Mouse (Mus musculus) heart, postnatal 0 days (tissue): ENCODE data around the gene Hmga2. TPM values are rescaled to one million over a fixed set of nuclear protein-coding genes. Genes with fewer than 3 reads are reported as not detected.
"Not testable (repeated sequence)": the region's sequence is repeated elsewhere in the genome, so short reads cannot be mapped to it uniquely, and the experiment has no call there.

ENCODE experiments used
- ATAC-seq: fragments of 200-750 bp; cut with Nextera tagmentation; 2 replicates; pipeline ENCODE4 v1.8.0; 2017; ENCODE audit warnings: low read depth, moderate number of reproducible peaks, moderate library complexity; ENCODE audit not compliant: insufficient read depth
- DNase-seq: peaks from one replicate; pipeline ENCODE4 v3.0.0-alpha.2; 2016; ENCODE audit warnings: low spot score
- H3K27ac ChIP-seq: fragments of 300-500 bp; sonication (generic); 2 replicates; pipeline ENCODE4 v1.5.1; 2014; ENCODE audit warnings: low read depth, mild to moderate bottlenecking
- H3K27me3 ChIP-seq: fragments of 300-500 bp; sonication (generic); 2 replicates; pipeline ENCODE4 v1.6.1; 2014; ENCODE audit warnings: low read length, mixed read lengths; ENCODE audit not compliant: control insufficient read depth, insufficient read depth
- H3K36me3 ChIP-seq: fragments of 300-500 bp; sonication (generic); replicated peaks from 2 replicates; pipeline ENCODE4 v1.6.1; 2014; ENCODE audit warnings: low read length, mixed read lengths; ENCODE audit not compliant: control insufficient read depth, insufficient read depth
- H3K4me1 ChIP-seq: fragments of 300-500 bp; sonication (generic); 2 replicates; pipeline ENCODE4 v1.6.1; 2014; ENCODE audit warnings: antibody characterized with exemption; ENCODE audit not compliant: control insufficient read depth, insufficient read depth
- H3K4me2 ChIP-seq: fragments of 300-500 bp; sonication (generic); 2 replicates; pipeline ENCODE4 v1.6.1; 2014; ENCODE audit warnings: low read depth, mild to moderate bottlenecking, low read length, moderate library complexity
- H3K4me3 ChIP-seq: fragments of 300-500 bp; sonication (generic); 2 replicates; pipeline ENCODE4 v1.5.1; 2014; ENCODE audit warnings: low read depth, low read length
- H3K9ac ChIP-seq: fragments of 300-500 bp; sonication (generic); replicated peaks from 2 replicates; pipeline ENCODE4 v1.6.1; 2014; ENCODE audit warnings: low read depth, low read length, mixed read lengths
- H3K9me3 ChIP-seq: fragments of 300-500 bp; sonication (generic); replicated peaks from 2 replicates; pipeline ENCODE4 v1.6.1; 2016; ENCODE audit warnings: low read length; ENCODE audit not compliant: control insufficient read depth
- CTCF ChIP-seq: IDR thresholded peaks from 2 replicates; pipeline ENCODE4 v1.5.1; 2016; ENCODE audit warnings: antibody characterized with exemption, control low read depth, low read depth
- EP300 ChIP-seq: IDR thresholded peaks from 2 replicates; pipeline ENCODE4 v1.6.1; 2016; ENCODE audit warnings: antibody characterized with exemption, low read depth
- WGBS: fragments of 180-500 bp; shearing (Covaris S2); extraction: QIAGEN DNeasy Blood & Tissue Kit; methylation state at CpG from one replicate; pipeline ENCODE4 v1.1.7; 2014; 5-methylcytosine and 5-hydroxymethylcytosine counted together
- polyA plus RNA-seq: library from polyadenylated mRNA; unstranded; fragments of >200 nt; fragmentation: Nextera tagmentation; extraction: Ambion mirVana; gene quantifications from 2 replicates; pipeline ENCODE4 v1.2.1, GENCODE M21; 2015
- total RNA-seq: library from RNA; depleted of rRNA; stranded (reverse); fragments of >200 nt; gene quantifications from 2 replicates; pipeline ENCODE4 v1.2.3, GENCODE M21; 2014; ENCODE audit warnings: low replicate concordance

Hmga2 gene
- total and polyA plus RNA-seq, 2 experiments from 2014 or later = 0.53 to 1.0 TPM

DNA sequence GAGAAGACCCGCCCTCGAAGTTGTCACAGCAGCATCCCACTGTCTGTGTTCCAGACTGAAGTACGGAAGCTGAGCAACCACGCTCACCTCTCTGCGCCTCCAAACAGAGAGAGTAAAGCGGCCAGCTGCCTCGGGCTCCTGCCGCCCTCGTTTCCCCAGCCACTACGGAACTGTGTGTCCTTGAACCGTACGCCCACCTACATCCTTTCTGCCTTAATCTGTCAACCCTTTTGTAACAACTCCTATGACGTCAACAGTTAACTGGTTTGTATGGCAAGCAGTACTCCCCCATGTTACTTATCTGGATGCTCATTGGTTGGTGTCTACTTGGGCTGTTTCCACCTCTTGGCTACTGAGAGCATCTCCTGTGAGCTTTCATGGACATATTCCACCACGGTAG is 100.8 kb downstream of the Hmga2 start:
- Histone ChIP-seq H3K27me3 (no peaks in the 10 kb centered on the region), H3K27ac (no peak overlapping the region), H3K9ac (no peak overlapping the region), H3K4me2 (no peak overlapping the region), H3K4me3 (no peak overlapping the region), H3K9me3 (no peaks in the 10 kb centered on the region), H3K4me1 (peaks cover 9% of the 10 kb centered on the region; the same call in 1 of the 2 replicates), H3K36me3 (no peaks in the 10 kb centered on the region)
- 66% methylated on average over 14 of the region's 14 CpGs for WGBS
- DNase-seq (no peak), ATAC-seq (no peak)
- no peak for TF ChIP-seq EP300
- no peak for TF ChIP-seq CTCF

DNA sequence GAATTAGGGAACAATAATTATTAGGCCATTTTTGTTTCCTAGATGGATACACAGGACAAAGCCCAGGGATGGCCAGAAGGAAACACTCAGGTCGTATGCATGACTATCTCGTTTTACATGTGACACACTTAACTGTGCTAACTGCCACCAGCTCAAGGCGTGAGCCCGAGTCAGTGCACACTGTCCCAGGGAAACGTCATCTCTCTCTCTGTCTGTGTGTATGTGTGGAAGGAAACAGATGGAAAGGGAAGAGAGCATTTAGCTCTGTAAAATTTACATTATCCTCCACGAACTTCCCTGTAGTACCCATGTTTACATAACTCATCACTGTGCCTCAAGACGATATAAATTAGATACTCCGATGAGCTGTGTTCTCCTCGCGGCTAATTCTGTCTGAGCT is 105.1 kb downstream of the Hmga2 start:
- no peaks in the 10 kb centered on the region for H3K36me3 ChIP-seq
- no peaks in the 10 kb centered on the region for H3K9me3 ChIP-seq
- DNase-seq (no peak), ATAC-seq (no peak)
- no peak overlapping the region for H3K4me2 ChIP-seq
- no peaks in the 10 kb centered on the region for H3K4me1 ChIP-seq
- H3K9ac ChIP-seq = no peak overlapping the region
- H3K27me3 ChIP-seq = no peaks in the 10 kb centered on the region
- 63% methylated on average over 10 of the region's 10 CpGs for WGBS
- H3K27ac ChIP-seq = no peak overlapping the region
- TF ChIP-seq CTCF (no peak), EP300 (no peak)
- H3K4me3 ChIP-seq = no peak overlapping the region

DNA sequence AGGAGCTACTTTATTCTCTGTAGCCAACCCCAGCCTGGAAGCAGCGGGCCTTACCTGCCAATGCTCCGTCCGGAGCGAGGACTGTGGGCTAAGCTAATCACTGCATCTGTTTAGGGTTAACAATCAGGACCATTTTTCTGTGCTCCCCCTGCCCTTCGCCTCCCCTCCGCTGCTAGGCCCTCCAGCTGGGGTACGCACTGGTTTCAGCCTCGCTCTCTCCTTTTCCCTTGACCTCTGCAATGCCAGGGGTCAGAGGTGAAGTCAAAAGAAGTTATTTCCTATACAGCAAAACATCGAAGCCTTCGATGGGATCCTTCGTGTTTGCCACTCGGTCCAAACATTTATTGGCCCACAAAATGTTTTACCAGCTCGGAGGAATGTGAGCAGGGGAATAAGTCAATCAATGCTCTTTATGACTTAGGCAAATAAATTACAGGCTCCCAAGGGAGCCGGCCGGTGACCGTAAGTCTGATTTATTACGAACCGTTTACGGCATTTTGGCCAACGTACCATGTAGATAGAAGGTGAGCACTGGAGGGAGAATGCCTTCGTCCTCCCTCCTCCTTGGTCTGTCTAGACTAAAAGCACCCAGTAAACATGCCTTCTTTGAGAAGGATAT is 107.0 kb downstream of the Hmga2 start:
- no peaks in the 10 kb centered on the region for H3K27me3 ChIP-seq
- H3K4me1 ChIP-seq = no peaks in the 10 kb centered on the region
- no peak overlapping the region for H3K27ac ChIP-seq
- H3K4me2 ChIP-seq = no peak overlapping the region
- TF ChIP-seq CTCF = no peak
- no peak for TF ChIP-seq EP300
- H3K9ac ChIP-seq = no peak overlapping the region
- H3K4me3 ChIP-seq = no peak overlapping the region
- no peaks in the 10 kb centered on the region for H3K36me3 ChIP-seq
- DNase-seq (no peak), ATAC-seq (no peak)
- 89% methylated on average over 21 of the region's 21 CpGs for WGBS
- H3K9me3 ChIP-seq = no peaks in the 10 kb centered on the region

DNA sequence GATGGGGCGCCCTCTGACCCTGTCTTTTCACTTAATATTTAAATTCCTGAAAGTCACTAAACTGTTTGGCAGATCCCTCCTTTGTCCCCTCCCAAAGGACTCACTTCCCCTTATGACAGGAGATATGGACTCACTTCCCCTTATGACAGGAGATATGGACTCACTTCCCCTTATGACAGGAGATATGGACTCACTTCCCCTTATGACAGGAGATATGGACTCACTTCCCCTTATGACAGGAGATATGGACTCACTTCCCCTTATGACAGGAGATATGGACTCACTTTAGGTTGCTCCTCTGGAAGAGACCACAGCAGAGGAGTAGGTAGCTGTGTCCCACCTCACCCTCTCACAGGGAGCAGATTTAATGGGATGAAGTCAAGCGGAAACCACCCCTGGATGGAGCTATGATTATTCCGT is 110.1 kb downstream of the Hmga2 start:
- not testable (repeated sequence) for H3K9me3 ChIP-seq
- 87% methylated on average over 3 of the region's 3 CpGs for WGBS

DNA sequence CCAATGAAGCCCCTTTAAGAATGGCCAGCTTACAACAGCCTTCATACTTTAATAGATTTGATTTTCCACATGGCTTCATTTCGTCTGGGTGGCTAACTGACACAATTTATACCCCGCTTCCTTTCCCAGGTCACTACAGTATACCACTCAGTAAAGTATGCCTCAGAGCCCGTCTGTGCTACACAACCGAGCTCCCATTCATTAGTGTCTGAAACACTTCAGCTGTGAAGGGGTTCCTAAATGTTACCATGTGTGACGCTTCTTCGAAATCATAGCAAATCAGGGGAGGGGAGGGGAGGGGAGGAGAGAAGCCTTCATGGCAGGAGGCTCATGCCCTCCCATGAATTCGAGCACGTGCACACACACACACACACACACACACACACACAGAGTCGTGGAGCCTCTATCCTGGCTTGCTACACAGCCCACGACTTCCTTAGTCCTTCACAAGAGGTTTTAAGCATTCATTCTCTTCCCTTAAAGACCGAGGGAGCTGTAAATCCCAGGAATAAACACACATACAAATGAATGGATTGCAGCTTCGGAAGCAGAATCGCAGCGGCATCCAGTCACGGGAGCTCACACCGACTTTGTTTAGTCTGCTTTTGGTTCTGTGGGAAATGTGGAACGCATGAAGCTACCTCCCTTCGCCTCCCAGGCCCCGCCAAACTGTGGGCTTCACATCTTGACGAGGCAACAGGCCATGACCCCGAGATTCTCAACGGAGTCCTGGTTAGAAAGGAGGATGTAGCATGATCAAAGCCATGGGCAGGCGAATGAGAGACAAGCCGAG is 110.7 kb downstream of the Hmga2 start:
- Histone ChIP-seq H3K4me1 (no peaks in the 10 kb centered on the region), H3K4me3 (no peak overlapping the region), H3K27me3 (no peaks in the 10 kb centered on the region), H3K4me2 (no peak overlapping the region), H3K27ac (no peak overlapping the region), H3K9ac (no peak overlapping the region), H3K9me3 (no peaks in the 10 kb centered on the region), H3K36me3 (no peaks in the 10 kb centered on the region)
- TF ChIP-seq CTCF (no peak), EP300 (no peak)
- WGBS = 75% methylated on average over 24 of the region's 24 CpGs
- ATAC-seq (no peak), DNase-seq (no peak)

More for the DNA sequence above, 110.1 kb downstream of the Hmga2 start:
- DNase-seq, ATAC-seq, H3K27me3 ChIP-seq, H3K4me2 ChIP-seq, H3K27ac ChIP-seq, H3K4me3 ChIP-seq, H3K36me3 ChIP-seq, H3K4me1 ChIP-seq, H3K9ac ChIP-seq: not testable (repeated sequence)
